Mouse (Mus musculus) adrenal gland (tissue): ENCODE measurements around the gene Syna.

Source experiments
- intact Hi-C: fragments of 180-260 bp; cut with DNase I; formaldehyde crosslinking; loops from one replicate; pipeline ENCODE4 v1.15.1; 2025
- microRNA-seq, 2 experiments: library from miRNA; unstranded; fragments of <30 nt; microRNA quantifications; one replicate each; pipeline ENCODE4; 2019

The Syna gene

GRCm38 (mm10) chr5:134536036-134536435, 23.9 kb downstream of the Syna start:
- intact Hi-C loops, result no loop called here

- intact Hi-C loops, result no loop called here
Observed at GRCm38 (mm10) chr5:134532417-134532816, 27.6 kb downstream of the Syna start.

- intact Hi-C loops, result no loop called here
Observed at GRCm38 (mm10) chr5:134531585-134531984, 28.4 kb downstream of the Syna start.

DNA sequence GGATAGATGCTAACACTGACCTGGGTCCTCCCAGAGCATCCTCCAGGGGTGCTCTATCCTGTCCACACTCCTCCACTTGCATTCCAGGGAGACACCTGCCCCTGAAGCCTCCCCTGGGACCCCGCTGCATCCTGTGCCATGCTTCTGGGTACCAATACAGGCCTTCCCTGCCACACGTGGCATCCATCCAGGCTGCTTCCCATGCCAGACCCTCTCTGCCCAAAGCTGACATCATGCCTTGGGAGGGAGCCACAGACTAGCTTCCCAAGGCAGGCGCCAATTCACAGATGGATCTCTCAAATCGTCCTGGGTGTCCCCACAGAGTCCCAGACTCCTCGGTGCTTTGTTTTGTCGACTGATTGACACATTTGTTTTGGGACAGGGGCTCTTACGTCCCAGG, 29.1 kb downstream of the Syna start:
- intact Hi-C loops, result no loop called here

DNA sequence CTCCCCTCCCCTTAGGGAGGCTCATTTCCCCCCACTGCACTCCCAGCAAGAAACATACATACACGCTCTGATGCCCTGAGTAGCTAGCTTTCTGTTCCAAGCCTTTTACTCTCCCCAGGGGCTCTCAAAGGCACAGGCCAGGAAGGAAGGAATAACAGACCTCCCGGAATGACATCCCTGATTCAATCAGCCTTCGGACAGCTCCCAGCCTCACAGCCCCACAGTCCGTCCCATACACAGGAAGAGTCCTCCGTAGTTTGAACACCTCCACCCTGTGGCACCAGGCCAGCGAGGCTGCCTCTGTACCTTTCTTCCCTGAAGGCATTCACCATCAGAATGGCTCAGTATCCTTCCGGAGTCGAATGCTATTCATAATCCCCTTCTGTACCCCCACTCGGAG, 31.5 kb downstream of the Syna start:
- intact Hi-C loops, result no loop called here

GRCm38 (mm10) chr5:134525971-134526711, 33.8 kb downstream of the Syna start:
- intact Hi-C loops, result no loop called here

DNA sequence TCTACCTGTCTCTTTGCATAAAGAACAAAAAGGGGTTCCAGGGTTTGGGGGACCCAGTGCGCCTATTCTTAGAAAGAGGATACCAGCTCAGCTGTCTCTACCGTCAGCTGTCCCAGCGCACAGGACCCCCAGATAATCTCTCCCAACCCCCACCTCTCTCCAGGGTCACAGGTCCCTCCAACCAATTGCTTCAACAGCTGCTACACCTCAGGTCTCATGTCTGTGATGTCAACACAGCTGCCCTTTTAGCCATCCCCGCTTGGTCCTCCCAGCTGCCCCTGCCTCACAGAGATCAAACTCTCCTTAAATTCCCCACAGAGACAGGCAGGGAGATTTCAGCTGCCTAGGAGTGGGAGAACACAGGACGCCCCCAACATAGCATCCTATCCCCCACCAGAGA, 36.2 kb downstream of the Syna start:
- intact Hi-C loops, result no loop called here

- intact Hi-C loops, result no loop called here
Observed at GRCm38 (mm10) chr5:134522524-134522923, 37.4 kb downstream of the Syna start.

DNA sequence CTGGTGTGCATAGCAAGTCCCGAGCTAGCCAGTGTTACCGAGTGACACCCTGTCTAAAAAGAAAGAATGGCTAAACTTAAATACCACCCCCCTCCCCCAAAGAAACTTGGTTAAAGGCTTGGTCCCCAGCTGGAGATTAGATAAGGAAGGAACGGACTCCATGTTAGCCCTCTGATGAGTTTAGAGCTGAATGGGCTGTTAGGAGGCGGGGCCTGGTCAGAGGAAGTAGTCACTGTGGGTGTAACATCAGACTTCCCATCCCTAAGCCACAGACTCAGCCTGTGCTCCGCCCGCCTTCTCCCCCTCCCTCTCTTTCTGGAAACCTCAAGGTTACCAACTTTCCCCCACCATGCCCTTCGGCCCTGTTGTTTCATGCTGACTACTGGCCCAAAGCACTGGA, 38.2 kb downstream of the Syna start:
- intact Hi-C loops, result no loop called here

DNA sequence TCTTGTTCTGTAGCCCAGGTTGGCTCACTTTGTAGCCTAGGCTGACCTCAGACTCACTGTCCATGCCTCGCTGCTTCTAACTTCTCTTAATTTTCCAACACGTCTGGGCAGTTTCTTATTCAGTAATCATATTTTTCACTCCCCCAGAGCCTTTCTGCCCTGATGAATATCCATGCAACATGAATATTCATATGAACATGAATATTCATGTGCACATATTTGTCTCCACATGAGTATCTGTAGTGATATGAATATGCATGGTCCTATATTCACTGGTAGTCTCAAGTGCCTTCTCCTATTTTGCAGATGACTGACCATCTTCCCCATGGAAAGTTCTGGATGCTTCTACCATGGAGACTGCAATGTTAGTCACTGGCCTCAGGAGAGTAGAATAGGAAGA, 38.8 kb downstream of the Syna start:
- intact Hi-C loops, result no loop called here

DNA sequence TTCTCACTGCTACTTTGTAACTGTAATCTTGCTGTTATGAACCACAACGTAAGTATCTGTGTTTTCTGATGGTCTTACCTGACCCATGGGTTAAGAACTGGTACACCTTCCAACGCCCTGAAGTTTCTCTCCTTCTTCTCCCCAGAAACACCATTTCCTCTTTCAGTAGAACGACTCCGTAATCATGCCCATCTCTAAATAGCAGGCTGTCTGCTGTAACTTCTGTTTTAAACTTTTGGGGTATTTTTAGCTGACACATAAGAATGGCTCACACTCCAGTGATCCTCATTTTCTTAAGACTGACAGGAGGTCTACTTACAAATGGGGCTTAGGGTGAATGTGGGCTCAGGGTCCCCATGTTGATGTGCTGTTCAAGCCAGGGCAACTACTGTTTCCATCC, 39.9 kb downstream of the Syna start:
- intact Hi-C loops, result no loop called here

DNA sequence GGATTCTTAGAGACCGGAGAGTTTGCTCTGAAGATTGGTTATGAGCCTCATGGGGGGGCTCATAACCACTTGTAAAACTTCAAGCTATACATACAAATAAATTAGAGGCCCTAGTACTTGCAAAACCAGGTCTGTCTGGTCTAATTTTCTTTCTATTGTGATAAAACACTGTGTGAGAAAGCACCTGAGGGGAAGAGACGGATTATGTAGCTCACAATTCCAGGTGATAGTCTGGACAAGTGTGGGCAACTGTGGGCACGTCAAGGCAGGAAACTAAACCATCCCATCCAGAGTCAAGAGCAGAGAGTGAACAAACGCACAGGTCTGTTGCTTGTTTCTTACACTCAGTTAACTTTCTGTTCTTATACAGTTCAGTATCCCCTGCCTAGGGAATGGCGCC, 40.5 kb downstream of the Syna start:
- intact Hi-C loops, result no loop called here

DNA sequence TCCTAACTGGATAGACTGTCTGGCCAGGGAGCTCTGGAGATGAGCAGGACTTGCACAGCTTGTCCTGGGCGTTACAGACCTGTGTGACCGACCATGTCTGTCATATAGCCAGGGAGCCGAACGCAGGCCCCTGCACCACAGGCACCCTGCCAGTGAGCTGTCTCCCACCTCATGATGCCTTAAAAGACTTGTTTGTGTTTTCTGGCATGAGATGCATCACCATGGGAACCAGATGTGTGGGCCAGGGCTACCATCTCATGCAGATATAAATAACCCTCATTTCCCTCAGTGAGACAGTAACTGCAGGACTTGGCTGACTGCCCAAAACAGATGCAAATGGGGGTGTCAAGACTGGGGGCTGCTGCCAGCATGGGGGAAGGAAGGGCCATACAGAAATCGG, 47.9 kb downstream of the Syna start:
- intact Hi-C loops, result no loop called here

DNA sequence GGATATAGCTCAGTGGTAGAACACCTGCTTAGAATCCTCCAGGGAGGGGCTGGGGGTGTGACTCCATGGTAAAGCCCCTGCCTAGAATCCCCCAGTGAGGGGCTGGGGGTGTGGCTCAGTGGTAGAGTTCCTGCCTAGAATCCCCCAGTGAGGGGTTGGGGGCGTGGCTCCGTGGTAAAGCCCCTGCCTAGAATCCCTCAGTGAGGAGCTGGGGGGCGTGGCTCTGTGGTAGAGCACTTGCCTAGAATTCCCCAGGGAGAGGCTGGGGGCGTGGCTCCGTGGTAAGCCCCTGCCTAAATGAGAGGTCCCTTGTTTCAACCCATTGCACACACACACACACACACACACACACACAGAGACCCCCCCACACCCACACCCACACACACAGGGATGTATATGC, 49.7 kb downstream of the Syna start:
- intact Hi-C loops, result no loop called here

DNA sequence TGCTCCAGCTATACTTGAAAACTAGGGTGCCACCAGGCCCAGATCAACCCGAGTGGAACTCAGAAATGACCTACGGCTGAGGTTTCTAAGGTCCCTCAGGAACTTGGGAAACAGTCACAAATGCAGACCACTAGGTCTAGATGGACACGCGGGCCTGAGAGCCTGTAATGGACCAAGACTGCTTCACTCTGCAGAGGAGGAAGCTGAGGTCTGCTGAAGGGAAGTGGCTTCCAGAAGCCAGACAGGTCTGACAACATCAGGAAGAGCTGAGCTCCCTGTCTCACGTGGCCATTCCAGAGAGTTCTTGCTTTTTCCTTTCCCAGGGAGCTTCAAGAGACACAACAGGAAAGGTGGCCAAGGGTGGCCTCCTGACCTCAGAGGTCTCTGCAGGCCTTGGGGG, 51.0 kb downstream of the Syna start:
- intact Hi-C loops, result loop anchor here (5.0 kb wide), 1 partner anchor 43 kb away; the partner anchor contains the start of gene Clip2

Small RNA genes within 50 kb of the gene (microRNA-seq; reads per million reads assigned to microRNA genes)
- 0 reads per million in 2 experiments for gene Mir7228
